Mouse (Mus musculus): ENCODE data around the gene Sctr.

Gene Sctr

DNA sequence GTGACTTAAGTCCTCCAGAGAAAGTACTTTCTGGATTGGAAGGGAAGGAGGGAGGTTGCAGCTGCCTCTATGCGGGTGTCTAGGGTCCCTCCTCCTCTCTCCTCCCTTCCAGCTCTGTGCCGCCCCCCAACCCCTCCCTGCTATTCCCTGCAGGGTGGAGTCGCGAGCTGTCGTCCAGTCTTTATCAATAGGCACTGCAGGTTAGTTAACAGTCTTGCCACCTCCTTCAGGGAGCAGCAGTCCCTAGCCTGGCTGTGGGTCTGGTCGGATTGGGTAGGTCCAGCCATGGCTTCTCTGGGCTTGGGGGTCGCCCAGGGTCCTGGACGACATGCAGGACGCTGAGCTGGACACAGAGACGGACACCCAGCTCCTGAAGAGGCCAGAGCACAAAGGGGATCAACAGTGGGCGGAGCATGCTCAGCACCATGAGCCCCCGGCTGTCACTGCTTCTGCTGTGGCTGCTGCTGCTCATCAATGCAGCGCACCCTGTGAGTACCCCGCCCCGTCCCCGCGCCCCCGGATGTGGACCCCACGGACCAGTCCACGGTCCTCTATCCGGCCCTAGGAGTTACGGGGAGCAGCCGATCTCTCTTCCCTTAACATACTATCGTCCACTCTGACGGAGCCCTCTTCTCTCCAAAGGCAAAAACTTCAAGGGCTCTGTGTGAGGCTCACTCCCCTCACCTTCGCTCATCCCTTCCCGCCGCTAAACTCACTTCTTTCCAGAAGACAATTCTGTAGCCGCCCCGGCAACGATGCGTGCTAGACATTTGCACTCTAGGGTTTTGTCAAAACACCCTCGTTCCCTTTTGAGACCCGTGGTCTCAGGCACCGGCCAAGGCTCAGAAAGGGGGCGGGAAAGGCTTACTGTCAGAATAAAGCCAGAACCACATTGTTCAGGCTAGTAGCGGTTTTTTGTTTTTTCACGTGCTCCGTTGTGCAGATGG is at the start of gene Sctr:
Gene Sctr, plus strand, starts transcription at position 51 of the 947 bp plus-strand sequence.
- DNase-seq: no peak

GRCm38 (mm10) chr1:119957716-119958222 is 48.9 kb upstream of the Sctr start:
- DNase-seq: peak; percentile 40 to 58

GRCm38 (mm10) chr1:119959464-119959863 is 47.2 kb upstream of the Sctr start:
- no peak for DNase-seq

GRCm38 (mm10) chr1:119959920-119960319 is 46.8 kb upstream of the Sctr start:
- no peak for DNase-seq

GRCm38 (mm10) chr1:119965804-119966514 is 40.7 kb upstream of the Sctr start:
- no peak for DNase-seq

GRCm38 (mm10) chr1:119973117-119973516 is 33.6 kb upstream of the Sctr start:
- DNase-seq: no peak

GRCm38 (mm10) chr1:119975141-119975540 is 31.6 kb upstream of the Sctr start:
- DNase-seq: no peak

GRCm38 (mm10) chr1:119986555-119986954 is 20.1 kb upstream of the Sctr start:
- no peak for DNase-seq

DNA sequence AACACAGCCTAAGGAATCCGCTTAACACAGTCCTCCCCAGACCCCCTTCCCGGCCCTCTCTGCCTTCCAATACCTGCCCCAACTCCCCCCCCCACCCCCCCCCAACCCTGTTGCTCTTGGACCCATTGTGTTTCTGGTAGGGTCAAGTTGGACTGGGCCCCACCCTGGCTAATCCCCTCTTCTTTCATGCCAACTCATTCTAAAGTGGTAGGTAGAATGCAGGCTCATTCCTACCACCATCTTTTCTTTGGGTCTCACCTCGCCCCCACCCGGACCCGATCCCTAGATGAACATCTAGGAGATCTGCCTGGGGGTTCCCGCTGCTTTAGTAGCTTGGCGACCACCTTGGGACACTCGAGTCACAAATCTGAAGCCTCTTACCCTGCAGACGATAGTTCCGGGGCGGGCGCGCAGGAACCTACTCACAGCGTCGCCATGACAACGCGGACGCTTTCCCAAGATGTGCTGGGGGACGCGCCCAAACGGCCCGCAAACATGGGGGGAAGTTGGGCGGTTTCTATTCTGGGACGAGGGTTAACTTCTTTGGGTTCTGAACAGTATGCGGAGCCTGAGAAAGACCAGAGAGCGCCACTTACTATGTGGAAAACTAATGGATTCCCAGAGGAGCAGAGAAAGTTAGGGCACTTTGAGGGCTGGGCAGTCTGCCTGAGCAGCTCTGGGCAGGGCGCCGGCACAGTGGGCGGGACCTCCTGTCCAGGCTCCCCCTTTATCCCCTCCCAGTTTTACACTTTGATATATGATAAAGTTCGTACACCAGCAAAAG is 9.7 kb upstream of the Sctr start, which contains the start of gene Cfap221:
Gene Cfap221, minus strand, starts transcription at position 437 of the 784 bp plus-strand sequence.
- DNase-seq: no peak

- no peak for DNase-seq
These were observed 9.1 kb upstream of the Sctr start for GRCm38 (mm10) chr1:119997644-119998043.

DNA sequence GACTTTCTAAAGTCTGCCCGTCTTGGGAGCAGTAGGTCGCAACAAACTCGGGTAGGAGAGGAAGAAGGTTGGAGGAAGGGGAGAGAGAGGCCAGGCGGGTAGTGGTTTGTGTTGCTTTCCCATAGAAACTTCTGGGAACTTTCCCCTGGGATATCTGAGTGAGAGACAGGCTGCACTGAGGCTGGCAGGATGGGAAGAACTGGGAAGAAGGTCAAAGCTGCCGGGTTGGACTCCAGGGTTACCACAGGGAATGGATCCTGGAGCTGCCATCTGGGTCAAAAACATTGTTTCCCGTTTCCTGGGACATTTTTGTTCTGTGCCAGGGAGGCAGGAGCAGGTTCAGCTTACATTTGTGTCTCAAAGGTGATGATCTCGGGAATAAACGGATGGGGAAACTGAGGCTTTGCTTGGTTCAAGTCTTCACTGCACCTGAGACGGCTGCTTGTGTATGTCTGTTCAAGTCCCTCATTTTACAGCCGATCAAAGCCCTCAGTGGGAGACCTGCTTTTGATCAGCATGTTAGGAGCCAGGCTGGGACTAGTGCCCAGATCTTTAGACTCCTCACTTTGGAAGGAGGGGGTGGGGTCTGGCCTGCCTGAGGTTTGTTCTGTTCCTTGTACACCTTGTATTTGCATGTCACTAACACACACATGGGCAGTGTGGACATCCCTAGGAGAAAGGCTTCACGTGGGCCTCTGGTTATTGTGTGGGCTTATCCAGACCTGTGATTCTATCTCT is 1.3 kb downstream of the Sctr start:
- DNase-seq: no peak

GRCm38 (mm10) chr1:120012638-120013037 is 5.9 kb downstream of the Sctr start:
- DNase-seq: no peak

- DNase-seq: peak; percentile 67 to 71
These were observed 6.4 kb downstream of the Sctr start for GRCm38 (mm10) chr1:120013111-120013510.

GRCm38 (mm10) chr1:120016240-120016639 is 9.5 kb downstream of the Sctr start:
- DNase-seq: no peak

- DNase-seq: no peak
These were observed 12.2 kb downstream of the Sctr start for GRCm38 (mm10) chr1:120018900-120019299.

GRCm38 (mm10) chr1:120019428-120019827 is 12.7 kb downstream of the Sctr start:
- DNase-seq: no peak

DNA sequence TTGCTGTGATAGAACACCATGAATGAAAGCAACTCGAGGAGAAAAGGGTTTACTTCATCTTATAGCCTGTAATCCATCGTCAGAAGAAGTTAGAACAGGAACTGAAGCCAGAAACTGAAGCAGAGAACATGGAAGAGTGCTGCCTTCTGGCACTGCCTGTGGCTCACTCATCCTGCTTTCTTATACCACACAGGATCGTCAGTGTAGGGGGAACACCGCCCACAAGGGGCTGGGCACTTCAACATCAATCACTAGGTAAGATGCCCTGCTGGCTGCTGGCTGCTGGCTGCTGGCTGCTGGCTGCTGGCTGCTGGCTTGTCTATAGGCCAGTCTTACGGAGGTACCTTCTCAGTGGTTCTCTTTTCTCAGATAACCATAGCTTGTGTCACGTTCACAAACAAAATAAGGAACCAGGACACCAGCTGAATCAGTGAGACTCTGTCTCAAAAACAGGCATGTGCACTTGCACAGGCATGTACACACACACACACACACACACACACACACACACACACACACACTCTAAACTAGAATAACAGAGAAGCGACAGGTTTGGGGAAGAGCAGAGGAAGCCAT is 13.7 kb downstream of the Sctr start:
- no peak for DNase-seq

DNA sequence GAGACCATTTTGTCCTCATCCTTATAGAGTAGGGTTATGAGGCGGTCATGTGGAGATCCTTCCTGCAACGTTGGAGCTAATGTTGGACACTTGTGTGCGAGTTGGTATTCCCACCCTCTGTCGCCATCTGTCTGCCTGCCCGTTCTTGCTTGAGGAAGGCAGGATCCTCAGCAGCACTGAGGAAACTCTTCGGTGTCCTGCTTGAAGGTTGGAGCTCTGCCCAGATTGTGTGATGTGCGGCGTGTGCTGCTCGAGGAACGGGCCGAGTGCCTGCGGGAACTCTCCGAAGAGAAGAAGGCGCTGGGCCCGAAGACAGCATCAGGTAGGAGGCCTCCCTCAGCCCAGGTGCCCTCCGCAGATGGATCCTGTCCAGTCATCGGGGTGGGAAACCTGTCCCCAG is 15.3 kb downstream of the Sctr start:
- no peak for DNase-seq

GRCm38 (mm10) chr1:120024331-120025049 is 17.8 kb downstream of the Sctr start:
- DNase-seq: no peak

GRCm38 (mm10) chr1:120025050-120025439 is 18.4 kb downstream of the Sctr start:
- DNase-seq: peak in 1 of 2 experiments; percentile 15

- peak; percentile 34 to 50 for DNase-seq
These were observed 21.0 kb downstream of the Sctr start for GRCm38 (mm10) chr1:120027693-120028092.
